Mouse (Mus musculus): ENCODE measurements at regions not wholly inside any gene's neighbourhood (a gene's known extent, or its start where the extent isn't known, plus 50 kb on each side); places are given as distances from the start of the nearest gene placed in this dataset.

DNA sequence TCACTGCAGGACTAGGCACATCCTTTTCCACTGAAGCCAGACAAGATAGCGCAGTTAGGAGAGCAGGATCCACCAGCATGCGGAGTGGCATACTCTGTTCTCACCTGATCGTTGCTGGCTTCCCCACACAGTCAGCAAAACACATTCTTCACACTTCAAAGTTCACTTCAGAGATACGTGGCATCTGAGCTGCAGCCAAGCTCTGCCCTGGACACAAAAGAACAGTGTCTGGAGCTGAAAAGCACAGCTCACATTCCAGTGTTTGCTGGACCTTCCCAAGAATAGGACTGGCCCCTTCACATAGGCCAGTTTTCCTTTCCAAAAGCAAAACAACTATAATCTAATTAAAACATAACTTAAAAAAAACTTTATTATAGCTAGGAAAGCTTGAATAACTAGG lies 264.7 kb upstream of the Spred2 start:
- no peak for DNase-seq (ENCODE audit: low spot score in 2 of 2)

GRCm38 (mm10) chr11:19666732-19667131 lies 257.4 kb upstream of the Spred2 start:
- DNase-seq (ENCODE audit: low spot score in 2 of 2) = no peak

DNA sequence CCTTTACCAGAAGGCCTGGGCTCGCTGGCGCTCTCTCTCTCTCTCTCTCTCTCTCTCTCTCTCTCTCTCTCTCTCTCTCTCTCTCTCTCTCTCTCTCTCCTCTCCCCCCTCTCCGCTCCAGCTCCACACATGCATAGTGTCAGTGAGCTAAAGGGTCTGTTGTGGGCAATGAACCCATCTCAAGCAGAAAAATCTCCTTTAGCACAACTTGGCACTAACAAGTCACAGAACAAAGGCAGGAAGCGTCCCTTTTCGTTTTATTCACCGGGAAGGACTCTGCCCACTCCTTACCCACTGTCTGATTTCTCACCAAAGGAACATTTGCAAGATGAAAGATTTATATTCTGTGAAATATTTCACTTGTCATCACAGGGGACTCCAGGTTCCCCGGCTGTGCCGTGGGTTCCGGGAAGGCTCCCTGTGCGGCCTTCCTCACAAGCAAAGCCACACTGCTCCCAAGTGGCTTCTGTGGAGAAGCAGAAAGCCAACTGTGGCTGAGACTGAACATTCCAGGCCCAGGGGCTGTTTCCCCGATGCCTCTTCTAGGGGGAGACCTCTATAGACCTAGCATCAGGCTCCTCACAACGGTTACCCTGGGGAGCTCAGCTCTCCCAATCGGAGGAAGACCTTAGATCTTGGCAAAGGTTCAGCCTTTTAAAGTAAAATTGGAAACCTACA lies 253.2 kb upstream of the Spred2 start:
- DNase-seq (ENCODE audit: low spot score in 2 of 2) = peak in 1 of 2 experiments; percentile 27

GRCm38 (mm10) chr11:19673012-19673411 lies 251.2 kb upstream of the Spred2 start:
- no peak for DNase-seq (ENCODE audit: low spot score in 2 of 2)

GRCm38 (mm10) chr11:19676514-19676913 lies 247.7 kb upstream of the Spred2 start:
- DNase-seq (ENCODE audit: low spot score in 2 of 2) = no peak

DNA sequence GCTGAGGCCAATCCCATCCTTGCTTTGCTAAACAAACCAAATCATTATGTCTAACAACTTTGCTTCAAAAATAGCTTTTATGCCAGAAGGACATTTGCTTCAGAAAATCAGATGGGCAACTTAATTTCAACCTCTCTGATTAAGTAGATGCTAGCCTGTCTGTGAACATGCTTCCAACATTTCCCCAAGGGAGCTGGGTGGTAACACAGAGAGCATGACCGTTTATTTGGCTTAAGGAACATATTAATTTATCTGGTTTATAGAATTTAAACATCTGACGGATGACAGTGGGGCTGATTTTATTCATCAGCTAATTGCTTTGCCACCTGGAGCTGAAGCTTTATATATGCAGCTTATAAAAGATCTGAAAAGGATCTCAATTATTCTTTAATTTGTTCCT lies 245.1 kb upstream of the Spred2 start:
- DNase-seq (ENCODE audit: low spot score in 2 of 2) = no peak

GRCm38 (mm10) chr11:19679669-19680068 lies 244.5 kb upstream of the Spred2 start:
- DNase-seq (ENCODE audit: low spot score in 2 of 2) = no peak

- no peak for DNase-seq (ENCODE audit: low spot score in 2 of 2)
These were observed 223.0 kb upstream of the Spred2 start for GRCm38 (mm10) chr11:19701198-19701597.

DNA sequence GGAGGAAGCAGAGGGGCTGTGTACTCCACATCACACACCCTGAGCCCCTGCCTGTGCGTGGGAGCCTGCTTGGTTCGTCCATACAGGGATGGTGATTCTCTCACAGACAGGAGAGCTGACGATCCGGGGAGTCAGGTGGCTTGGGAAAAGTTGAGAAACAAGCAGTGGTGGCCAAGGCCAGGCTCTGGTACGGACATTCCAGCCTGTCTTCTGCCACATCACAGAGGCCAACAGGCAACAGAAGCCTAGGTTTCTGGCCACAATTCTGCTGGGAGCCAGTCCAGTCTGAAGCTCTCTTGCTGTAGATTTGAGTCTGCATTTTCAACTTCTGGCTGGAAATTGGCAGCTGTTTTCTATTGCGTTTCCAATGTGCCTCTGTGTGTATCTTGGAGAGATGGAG lies 215.4 kb upstream of the Spred2 start:
- no peak for DNase-seq (ENCODE audit: low spot score in 2 of 2)

DNA sequence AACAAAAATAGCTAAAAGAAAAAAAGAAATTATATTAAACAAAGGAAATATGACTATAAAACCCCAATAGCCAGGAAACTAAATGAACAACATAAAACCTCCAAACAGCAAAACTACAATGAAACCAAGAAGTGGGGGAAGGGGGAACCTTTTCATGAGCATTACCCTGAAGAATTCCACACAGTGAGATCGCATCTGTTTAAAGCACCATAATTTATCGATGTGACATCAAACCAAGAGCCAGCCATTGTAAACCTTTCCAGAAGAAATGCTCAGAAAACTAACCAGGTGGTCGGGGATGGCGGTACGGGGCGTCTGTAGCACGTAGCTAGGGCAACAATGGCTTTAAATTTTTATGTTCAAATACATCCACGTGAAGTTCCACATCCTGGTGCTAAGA lies 214.8 kb upstream of the Spred2 start:
- DNase-seq (ENCODE audit: low spot score in 2 of 2) = no peak

DNA sequence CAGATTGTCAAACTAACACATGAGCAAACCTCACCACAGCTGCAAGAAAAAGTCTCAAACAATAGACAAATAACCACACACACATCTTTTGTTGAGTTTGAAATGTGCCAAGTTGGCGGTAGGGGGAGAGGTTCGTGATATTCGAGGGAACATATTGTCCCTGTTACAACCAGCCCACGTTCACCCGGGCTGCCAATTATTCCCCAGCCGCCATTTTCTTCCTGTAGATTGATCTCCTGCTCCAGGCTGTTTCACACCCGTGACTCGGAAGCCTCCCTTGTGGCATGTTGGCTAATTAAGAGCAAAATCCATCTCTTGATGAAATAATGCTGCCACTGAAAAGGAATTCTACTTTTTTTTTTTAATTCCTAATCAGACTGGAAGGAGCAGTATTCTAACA lies 211.1 kb upstream of the Spred2 start:
- no peak for DNase-seq (ENCODE audit: low spot score in 2 of 2)

- DNase-seq (ENCODE audit: low spot score in 2 of 2) = no peak
These were observed 210.6 kb upstream of the Spred2 start for GRCm38 (mm10) chr11:19713597-19713996.

GRCm38 (mm10) chr11:19714211-19714610 lies 210.0 kb upstream of the Spred2 start:
- no peak for DNase-seq (ENCODE audit: low spot score in 2 of 2)

DNA sequence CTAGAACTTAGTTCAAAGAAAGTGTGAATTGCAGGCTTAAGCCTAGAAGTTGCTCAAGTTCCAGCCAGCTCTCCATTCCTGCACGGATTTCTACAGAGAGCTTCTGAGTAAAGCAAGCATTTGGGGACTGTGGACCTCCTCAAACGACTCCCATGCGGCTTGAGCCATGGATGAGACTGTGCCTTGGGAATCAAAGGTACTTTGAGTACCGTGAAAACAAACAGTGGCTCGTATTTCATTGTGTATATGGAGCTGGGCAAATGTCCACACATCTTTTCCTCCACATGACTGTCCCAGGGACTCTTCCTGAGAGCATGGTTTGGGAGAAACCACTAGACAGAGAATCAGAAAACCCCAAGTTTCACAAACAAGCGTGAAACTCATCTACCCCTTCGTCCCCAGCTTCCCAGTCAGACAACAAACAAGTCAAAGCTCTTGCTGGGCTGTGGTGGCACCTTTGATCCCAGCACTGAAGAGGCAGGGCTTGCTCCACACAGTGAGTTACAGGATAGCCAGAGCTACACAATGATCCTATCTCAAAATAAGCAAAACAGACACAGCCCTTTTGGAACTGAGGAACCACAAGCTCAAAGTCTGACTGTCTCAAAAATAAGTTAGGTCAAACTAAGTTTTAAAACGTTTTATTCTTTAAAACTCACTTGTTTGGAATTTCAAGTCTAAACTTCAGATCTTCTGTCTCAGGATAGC lies 209.1 kb upstream of the Spred2 start:
- no peak for DNase-seq (ENCODE audit: low spot score in 2 of 2)

DNA sequence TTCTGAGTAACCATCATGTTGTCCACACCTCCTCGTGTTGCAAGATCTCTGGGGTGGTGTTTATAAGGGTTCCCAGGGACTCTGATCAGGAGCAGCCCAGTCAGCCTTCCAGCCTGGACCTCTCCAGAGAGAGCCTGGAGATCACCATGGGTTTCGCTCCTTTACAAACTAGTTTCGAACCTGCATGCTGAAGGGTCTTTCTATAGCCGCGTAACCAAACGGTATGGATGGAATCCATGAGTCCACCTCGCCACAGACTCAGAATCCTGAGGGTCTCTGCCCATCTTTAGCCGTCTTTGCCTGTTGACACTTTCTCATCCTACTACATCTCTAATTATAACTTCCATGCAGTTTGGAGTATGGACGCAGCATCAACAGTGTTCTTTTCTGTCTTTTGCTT lies 206.0 kb upstream of the Spred2 start:
- no peak for DNase-seq (ENCODE audit: low spot score in 2 of 2)

GRCm38 (mm10) chr11:19729031-19729430 lies 195.1 kb upstream of the Spred2 start:
- DNase-seq (ENCODE audit: low spot score in 2 of 2) = no peak

- DNase-seq (ENCODE audit: low spot score in 2 of 2) = no peak
These were observed 193.4 kb upstream of the Spred2 start for GRCm38 (mm10) chr11:19730747-19731146.

DNA sequence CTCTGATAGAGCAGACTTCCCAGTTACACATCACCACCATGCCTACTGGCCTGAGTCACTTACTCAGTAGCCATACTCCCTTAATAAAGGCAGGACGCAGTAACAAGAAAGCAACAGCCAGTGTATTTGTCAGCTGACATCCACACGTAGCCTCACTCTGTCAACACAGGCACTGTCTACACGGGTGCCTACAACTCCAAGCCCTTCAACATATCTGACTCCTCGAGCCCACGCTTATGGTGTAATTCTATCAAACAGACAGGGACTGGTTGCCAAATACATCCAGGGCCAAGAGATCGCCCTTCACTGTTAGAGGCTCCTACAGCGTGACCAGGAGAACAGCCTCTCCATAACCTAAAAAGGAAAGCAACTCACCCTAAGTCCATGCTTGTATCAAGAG lies 188.1 kb upstream of the Spred2 start:
- no peak for DNase-seq (ENCODE audit: low spot score in 2 of 2)

GRCm38 (mm10) chr11:19736926-19737325 lies 187.2 kb upstream of the Spred2 start:
- no peak for DNase-seq (ENCODE audit: low spot score in 2 of 2)

GRCm38 (mm10) chr11:19737331-19737730 lies 186.8 kb upstream of the Spred2 start:
- peak in 1 of 2 experiments; percentile 9 for DNase-seq (ENCODE audit: low spot score in 2 of 2)

DNA sequence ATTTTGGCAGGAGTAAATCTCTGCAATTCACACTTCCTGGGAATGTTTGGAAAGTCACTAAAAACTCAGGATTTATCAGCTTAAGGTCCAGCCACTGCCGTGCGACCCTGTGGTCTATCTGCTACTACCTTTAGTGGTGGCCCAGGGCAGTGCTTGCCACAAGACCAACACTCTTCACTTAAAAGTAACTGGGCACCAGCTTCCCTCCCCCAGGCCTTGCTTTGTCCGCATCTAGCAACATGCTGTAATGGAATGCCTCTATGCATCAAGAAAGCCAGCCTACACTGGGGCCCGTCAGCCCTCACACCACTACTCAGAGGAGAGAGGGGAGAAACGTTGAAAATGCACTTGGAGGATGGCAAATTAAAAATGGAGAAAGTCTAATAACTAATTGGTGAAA lies 186.4 kb upstream of the Spred2 start:
- no peak for DNase-seq (ENCODE audit: low spot score in 2 of 2)

DNA sequence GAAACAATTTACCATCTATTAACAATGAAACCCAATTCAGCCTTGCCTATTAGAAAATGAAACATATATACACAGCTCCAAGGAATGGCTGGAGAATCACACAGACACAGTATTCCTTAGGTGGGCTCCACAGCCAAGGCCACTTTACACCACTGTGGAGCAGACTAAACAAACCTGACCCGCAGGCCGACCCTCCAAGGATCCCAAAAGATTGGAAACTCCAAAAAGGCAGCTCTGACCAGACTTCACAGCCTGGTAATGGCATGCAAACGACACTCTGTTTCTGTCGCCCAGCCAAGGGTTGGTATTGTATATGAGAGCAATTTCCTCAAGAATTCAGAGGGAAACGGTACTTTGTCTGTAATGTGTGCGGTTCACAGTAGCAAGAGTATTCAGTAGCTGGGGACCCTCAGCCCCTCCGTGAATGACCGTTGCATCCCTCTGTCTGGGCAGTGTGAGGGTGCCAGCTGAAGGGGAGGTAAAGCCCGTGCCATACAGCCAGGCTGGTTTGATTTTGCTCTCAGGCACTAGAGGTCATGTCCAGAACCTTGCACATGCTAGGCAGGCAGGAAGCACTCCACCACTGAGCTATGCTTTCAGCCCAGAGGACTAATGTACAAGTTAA lies 184.5 kb upstream of the Spred2 start:
- DNase-seq (ENCODE audit: low spot score in 2 of 2) = no peak

- DNase-seq (ENCODE audit: low spot score in 2 of 2) = no peak
These were observed 183.6 kb upstream of the Spred2 start for GRCm38 (mm10) chr11:19740562-19740961.
